Mouse (Mus musculus) megakaryocyte, embryonic 14.5 days (primary cell): Measurements from ENCODE around the gene Zfp72. TPM values are rescaled to one million over a fixed set of nuclear protein-coding genes. Genes with fewer than 3 reads are reported as not detected.

Experiments
- H3K27me3 ChIP-seq: replicated peaks from 2 replicates; pipeline ENCODE3; 2012; ENCODE audit warnings: inconsistent platforms
- H3K36me3 ChIP-seq: replicated peaks from 2 replicates; pipeline ENCODE3; 2012; ENCODE audit warnings: low read length, inconsistent platforms, mixed read lengths
- H3K4me1 ChIP-seq: 2 replicates; pipeline ENCODE4 v1.6.1; 2012; ENCODE audit warnings: inconsistent platforms
- H3K4me3 ChIP-seq: replicated peaks from 2 replicates; pipeline ENCODE3; 2012; ENCODE audit warnings: moderate library complexity, mild to moderate bottlenecking, inconsistent platforms
- H3K9me3 ChIP-seq: 2 replicates; pipeline ENCODE4 v1.6.1; 2012; ENCODE audit warnings: inconsistent platforms
- FLI1 ChIP-seq: IDR thresholded peaks from 2 replicates; pipeline ENCODE4 v1.6.1; 2012; ENCODE audit warnings: low read length, inconsistent platforms, mixed read lengths
- GATA1 ChIP-seq: IDR thresholded peaks from 3 replicates; pipeline ENCODE4 v1.6.1; 2012; ENCODE audit warnings: mixed read lengths, low read length, inconsistent platforms, borderline replicate concordance
- polyA plus RNA-seq: library from polyadenylated mRNA; stranded (reverse); fragments of >175 nt; gene quantifications from 2 replicates; pipeline ENCODE4 v1.2.3, GENCODE M21; 2012; ENCODE audit warnings: low replicate concordance; ENCODE audit not compliant: insufficient read depth

Gene Zfp72
- polyA plus RNA-seq: not detected in 2 replicates

DNA sequence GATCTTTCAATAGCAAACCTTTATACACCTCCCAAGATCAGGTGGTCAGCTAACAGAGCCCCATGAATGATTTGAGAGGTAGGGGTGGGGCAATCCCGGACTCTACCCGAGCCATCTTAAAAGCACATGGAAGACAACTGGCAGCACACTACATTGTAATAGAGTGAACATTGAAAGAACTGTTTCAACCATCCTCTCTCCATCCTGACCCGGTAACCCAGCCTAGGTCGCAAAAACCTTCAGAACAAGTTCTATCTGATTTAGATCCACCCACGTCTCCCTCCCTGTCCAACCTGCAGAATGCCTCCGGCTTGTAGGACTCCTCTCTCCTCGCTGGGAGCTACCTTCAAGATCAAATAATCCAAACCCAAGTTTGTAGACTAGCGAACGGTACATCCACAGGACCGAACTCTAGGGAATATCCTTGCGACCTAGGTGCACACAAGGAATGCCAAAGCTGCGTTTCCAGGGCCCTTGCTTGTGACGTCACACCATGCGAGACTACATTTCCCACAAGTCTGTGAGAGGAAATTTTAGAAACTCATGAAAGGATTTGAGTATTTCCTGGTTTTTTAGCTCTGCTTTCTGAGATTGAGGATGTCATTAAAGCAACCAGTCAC is at the start of gene Zfp72:
Gene Zfp72, minus strand, starts transcription at position 466 of the 620 bp plus-strand sequence.
- Histone ChIP-seq H3K27me3 (no peaks in the 10 kb centered on the region), H3K4me3 (peak within 1 kb of the TSS; percentile 89), H3K4me1 (peaks cover 6% of the 10 kb centered on the region), H3K36me3 (no peaks in the 10 kb centered on the region), H3K9me3 (no peaks in the 10 kb centered on the region)
- TF ChIP-seq FLI1 (no peak), GATA1 (no peak)

DNA sequence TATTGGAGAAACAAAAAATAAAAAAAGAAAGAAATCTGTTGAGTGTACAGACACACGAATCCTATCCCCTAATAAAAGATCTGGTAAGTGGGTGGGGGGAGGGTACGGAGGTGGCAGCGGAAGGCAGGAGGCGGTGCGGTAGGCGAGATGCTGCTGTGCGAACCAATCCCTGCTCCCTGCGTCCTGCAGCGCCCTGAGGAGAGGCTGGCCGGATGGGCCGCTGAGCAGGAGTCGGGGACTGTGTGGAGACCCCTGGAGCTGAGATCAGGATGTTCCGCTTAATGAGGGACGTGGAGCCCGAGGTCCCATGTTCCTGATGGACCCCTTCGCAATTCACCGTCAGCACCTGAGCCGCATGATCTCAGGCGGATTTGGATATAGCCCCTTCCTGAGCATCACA is 49.3 kb upstream of the Zfp72 start:
- peaks cover 63% of the 10 kb centered on the region for H3K9me3 ChIP-seq
- TF ChIP-seq FLI1: no peak
- TF ChIP-seq GATA1: no peak
- peak overlapping the region; percentile 73 for H3K4me3 ChIP-seq
- no peaks in the 10 kb centered on the region for H3K36me3 ChIP-seq
- peaks cover 3% of the 10 kb centered on the region for H3K27me3 ChIP-seq
- H3K4me1 ChIP-seq: no peaks in the 10 kb centered on the region

DNA sequence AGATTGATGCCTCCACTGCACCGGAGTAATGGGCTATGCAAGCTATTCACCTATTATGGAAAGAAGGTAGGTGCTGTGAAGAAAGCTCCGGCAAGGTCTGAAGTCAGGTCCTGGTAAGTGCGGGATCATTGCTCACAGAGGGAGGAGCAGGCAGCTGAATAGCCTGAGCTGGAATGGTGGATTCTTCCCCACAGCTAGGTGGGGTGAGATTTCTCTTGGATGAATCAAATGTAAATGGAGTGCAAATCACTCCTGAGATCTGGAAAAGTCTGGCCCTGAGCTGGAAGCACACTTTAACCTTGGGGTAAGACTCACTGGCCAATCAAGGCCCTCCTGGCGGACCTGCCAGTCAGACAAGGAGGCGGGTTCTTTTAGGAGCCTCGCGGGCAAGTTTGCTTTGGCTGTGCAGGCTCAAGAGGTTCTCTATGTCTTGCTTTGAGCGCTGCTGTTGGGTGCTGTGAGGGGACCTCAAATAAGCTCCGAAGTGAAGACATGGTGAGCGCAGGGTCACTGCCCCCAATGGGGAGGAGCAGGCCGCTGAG is 8.7 kb upstream of the Zfp72 start, which contains the start of gene Ftl1-ps1:
Gene Ftl1-ps1, plus strand, starts transcription at position 397 of the 542 bp plus-strand sequence.
- H3K4me1 ChIP-seq: no peaks in the 10 kb centered on the region
- no peak for TF ChIP-seq FLI1
- TF ChIP-seq GATA1: no peak
- H3K36me3 ChIP-seq: no peaks in the 10 kb centered on the region
- H3K9me3 ChIP-seq: no peaks in the 10 kb centered on the region
- H3K4me3 ChIP-seq: no peak within 1 kb of the TSS
- peaks cover 5% of the 10 kb centered on the region for H3K27me3 ChIP-seq

DNA sequence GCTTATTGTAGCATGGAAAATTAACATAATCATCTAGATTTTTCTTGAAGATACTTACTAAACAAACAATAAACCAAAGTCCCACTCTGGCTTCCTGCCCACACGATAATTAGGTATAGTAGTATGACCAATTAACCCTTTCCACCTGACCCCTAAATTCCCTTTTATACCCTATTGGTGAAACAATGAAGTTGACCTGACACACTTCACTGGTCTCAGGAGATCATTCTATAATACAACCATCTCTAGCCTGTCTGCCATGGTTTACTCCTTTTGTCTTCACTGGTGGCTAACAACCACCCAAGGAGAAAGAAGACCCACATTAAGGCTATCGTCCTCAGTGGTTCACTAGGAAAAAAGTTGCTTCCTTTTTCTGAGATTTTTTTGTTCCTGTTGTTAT is 520 bp upstream of the Zfp72 start:
- no peaks in the 10 kb centered on the region for H3K9me3 ChIP-seq
- TF ChIP-seq GATA1: no peak
- TF ChIP-seq FLI1: no peak
- H3K4me3 ChIP-seq: no peak overlapping the region
- peaks cover 6% of the 10 kb centered on the region for H3K4me1 ChIP-seq
- no peaks in the 10 kb centered on the region for H3K27me3 ChIP-seq
- no peaks in the 10 kb centered on the region for H3K36me3 ChIP-seq

DNA sequence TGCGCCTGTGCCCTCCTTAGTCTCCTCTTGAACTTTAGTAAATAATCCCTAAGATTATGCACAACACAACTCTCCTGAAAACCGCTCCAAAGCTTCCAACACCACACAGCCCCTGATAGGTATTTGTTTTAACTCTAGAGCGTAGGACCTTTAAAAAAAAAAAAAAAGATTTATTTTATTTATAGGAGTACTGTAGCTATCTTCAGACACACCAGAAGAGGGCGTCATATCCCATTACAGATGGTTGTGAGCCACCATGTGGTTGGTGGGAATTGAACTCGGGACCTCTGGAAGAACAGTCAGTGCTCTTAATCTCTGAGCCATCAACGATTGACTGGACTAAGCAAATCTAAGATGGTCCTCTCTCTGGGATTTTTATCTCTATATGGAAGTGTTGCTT is 906 bp downstream of the Zfp72 start:
- Histone ChIP-seq H3K27me3 (no peaks in the 10 kb centered on the region), H3K4me3 (peak overlapping the region; percentile 89), H3K36me3 (no peaks in the 10 kb centered on the region), H3K9me3 (no peaks in the 10 kb centered on the region), H3K4me1 (peaks cover 6% of the 10 kb centered on the region)
- no peak for TF ChIP-seq FLI1
- TF ChIP-seq GATA1: no peak

DNA sequence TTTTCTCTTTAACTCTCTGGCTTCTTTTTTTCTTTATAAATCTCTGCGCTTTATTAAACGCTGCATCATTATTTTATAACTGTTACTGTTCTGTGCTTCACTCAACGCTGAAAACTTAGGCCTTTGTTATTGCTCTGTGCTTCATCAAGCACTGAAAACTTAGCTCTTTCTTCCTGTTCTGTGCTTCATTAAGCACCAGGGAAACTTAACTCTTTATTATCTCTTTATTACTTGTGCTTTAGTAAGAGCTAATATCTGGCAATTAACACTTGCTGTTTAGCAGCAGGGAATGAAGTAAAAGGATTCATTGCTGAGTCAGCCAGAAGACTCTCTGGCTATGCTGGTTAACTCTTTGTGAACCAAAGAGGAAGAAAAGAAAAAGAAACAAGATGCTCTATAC is 8.3 kb downstream of the Zfp72 start:
- no peak overlapping the region for H3K4me3 ChIP-seq
- no peaks in the 10 kb centered on the region for H3K27me3 ChIP-seq
- TF ChIP-seq GATA1 (no peak), FLI1 (no peak)
- H3K4me1 ChIP-seq: no peaks in the 10 kb centered on the region
- no peaks in the 10 kb centered on the region for H3K9me3 ChIP-seq
- H3K36me3 ChIP-seq: no peaks in the 10 kb centered on the region

DNA sequence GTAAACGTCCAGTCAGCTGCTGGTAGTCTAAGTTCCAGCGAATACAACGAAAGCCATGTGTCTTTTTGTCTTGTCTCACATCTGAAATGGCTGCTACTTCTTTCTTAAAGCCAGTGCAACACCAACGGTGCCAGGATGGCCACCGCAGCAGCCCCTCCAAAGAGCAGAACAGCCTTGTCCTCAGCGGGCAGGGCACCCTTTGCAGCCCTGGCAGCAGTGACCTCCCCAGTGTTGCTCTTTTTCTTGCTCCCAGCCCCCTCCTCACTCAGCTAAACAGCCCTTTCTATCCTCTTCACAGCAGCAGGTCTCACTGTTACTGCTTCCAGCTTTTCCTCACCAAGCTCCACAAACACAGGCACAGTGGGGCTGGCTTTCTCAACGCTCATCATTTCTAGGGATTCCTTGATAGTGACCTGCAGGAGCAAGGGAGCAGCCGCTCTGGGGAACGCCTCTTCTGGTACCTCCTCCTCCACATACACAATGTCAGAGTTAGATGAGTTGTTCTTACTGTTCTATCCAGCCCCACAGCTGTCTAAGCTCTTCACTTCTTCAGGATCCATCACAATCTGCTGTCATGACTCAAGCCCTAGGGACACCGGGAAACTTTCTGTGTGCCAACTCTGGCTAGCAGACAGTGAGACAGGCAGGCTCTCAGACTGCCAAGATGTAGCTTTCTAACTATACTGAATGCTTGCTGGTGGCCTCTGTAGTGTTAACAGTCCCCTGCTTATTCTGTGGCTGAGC is 8.9 kb downstream of the Zfp72 start:
- Histone ChIP-seq H3K36me3 (no peaks in the 10 kb centered on the region), H3K4me1 (no peaks in the 10 kb centered on the region), H3K4me3 (no peak overlapping the region), H3K9me3 (no peaks in the 10 kb centered on the region), H3K27me3 (no peaks in the 10 kb centered on the region)
- TF ChIP-seq GATA1 (no peak), FLI1 (no peak)

DNA sequence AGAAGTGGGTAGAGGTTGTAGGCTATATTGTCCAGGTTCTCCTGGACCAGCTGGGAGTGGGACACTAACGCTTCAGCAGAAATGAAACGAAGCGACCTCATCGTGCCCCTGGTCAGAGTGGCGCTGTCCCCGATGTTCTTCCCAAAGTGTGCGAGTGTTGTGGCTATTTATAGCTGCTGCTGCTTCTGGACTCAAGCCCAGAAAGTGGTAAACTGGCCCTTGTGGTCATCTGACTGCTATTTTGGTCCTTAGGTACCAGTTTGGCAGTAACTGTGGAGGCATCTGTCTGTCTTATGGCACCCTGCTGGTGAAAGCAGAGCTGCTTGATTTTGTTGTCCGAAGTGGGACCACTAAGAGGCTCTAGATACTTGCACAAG is 26.8 kb downstream of the Zfp72 start, which contains the start of gene Lrrc14b:
Gene Lrrc14b, minus strand, starts transcription at position 147 of the 377 bp plus-strand sequence.
- TF ChIP-seq GATA1: no peak
- peak within 1 kb of the TSS; percentile 50 for H3K4me3 ChIP-seq
- no peaks in the 10 kb centered on the region for H3K27me3 ChIP-seq
- peaks cover 46% of the 10 kb centered on the region for H3K36me3 ChIP-seq
- peaks cover 11% of the 10 kb centered on the region for H3K9me3 ChIP-seq
- H3K4me1 ChIP-seq: peaks cover 11% of the 10 kb centered on the region

DNA sequence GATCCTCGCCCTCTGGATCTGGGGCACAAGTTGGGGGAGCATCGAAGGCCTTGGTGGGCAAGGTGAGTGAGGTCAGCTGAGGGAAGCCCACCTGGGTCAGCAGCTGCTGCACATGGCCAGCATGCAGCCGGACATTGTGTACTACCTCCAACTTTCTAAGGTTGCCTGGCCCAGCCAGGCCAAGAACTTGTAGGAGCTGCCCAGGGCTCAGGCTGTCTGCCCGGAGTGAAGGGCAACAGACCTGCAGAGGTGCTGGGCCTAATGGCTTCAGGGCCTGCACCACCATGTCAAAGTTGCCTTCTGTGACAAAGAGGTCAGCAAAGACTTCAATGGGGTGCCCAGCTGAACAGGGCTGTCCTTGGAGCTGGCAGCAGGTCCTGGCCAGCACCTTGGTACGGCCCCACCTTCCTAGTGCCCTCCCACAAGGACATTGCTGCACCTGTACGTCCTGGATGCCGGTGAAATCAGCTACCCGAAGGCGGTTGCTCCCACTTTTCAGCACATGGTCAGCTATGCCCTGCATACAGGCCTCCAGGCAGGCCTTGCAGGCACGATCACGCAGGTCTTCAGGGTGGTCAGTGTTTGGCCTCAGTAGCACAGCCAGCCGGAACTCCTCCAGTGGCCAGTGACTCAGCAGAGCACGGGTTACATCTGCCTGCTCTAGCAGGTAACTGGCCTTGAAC is 27.3 kb downstream of the Zfp72 start:
- peaks cover 51% of the 10 kb centered on the region for H3K36me3 ChIP-seq
- H3K4me3 ChIP-seq: peak overlapping the region; percentile 50
- peaks cover 11% of the 10 kb centered on the region for H3K4me1 ChIP-seq
- H3K9me3 ChIP-seq: peaks cover 11% of the 10 kb centered on the region
- H3K27me3 ChIP-seq: no peaks in the 10 kb centered on the region
- TF ChIP-seq GATA1 (no peak), FLI1 (no peak)

DNA sequence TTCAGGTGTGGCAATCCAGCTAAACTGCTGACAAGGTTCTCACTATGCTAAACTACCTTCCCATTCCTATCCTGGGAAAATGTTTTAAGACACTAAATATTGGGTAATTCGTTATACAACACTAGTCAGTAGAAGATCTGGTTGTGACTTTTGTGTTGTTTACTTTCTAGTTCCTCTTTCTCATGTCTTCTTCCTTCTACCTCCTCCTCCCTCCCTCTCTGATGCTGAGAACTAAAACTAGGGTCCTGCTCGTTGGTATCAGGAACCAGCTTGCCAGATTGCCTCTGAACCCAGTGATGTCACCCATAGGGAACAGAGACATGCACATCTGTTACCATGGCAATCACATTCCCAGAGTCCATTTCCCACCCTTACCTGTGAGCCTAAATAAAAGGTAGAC is 28.4 kb downstream of the Zfp72 start:
- Histone ChIP-seq H3K36me3 (peaks cover 62% of the 10 kb centered on the region), H3K27me3 (no peaks in the 10 kb centered on the region), H3K4me3 (no peak overlapping the region), H3K4me1 (peaks cover 11% of the 10 kb centered on the region), H3K9me3 (peaks cover 3% of the 10 kb centered on the region; the same call in 1 of the 2 replicates)
- no peak for TF ChIP-seq GATA1
- TF ChIP-seq FLI1: no peak
